Mouse (Mus musculus) thymus, postnatal 10 days (tissue): ENCODE data around the gene Aldh9a1.
A peak's percentile ranks its signal among the peaks of the same experiment; 100 is the strongest.

Source experiments
- DNase-seq, 2 experiments: peaks; one replicate each; pipeline ENCODE4 v3.0.0; 2021; ENCODE audit warnings: low spot score in 2 of 2

The Aldh9a1 gene

GRCm38 (mm10) chr1:167384156-167384555 is 34.4 kb downstream of the Aldh9a1 start:
- no peak for DNase-seq

- DNase-seq: no peak
These were observed 35.4 kb downstream of the Aldh9a1 start for GRCm38 (mm10) chr1:167385211-167385610.

- no peak for DNase-seq
These were observed 35.8 kb downstream of the Aldh9a1 start for GRCm38 (mm10) chr1:167385636-167386035.

- DNase-seq: no peak
These were observed 36.7 kb downstream of the Aldh9a1 start for GRCm38 (mm10) chr1:167386466-167386865.

- DNase-seq: no peak
These were observed 37.5 kb downstream of the Aldh9a1 start for GRCm38 (mm10) chr1:167387310-167387709.

GRCm38 (mm10) chr1:167387796-167388195 is 38.0 kb downstream of the Aldh9a1 start:
- DNase-seq: no peak

GRCm38 (mm10) chr1:167388571-167388970 is 38.8 kb downstream of the Aldh9a1 start:
- no peak for DNase-seq

- no peak for DNase-seq
These were observed 39.8 kb downstream of the Aldh9a1 start for GRCm38 (mm10) chr1:167389584-167389983.

GRCm38 (mm10) chr1:167390381-167390780 is 40.6 kb downstream of the Aldh9a1 start:
- no peak for DNase-seq

- no peak for DNase-seq
These were observed 41.5 kb downstream of the Aldh9a1 start for GRCm38 (mm10) chr1:167391241-167391640.

GRCm38 (mm10) chr1:167392031-167392640 is 42.3 kb downstream of the Aldh9a1 start:
- no peak for DNase-seq

- no peak for DNase-seq
These were observed 42.9 kb downstream of the Aldh9a1 start for GRCm38 (mm10) chr1:167392687-167393086.

- DNase-seq: no peak
These were observed 43.5 kb downstream of the Aldh9a1 start for GRCm38 (mm10) chr1:167393281-167393680.

- peak; percentile 90 to 94 for DNase-seq
These were observed 44.1 kb downstream of the Aldh9a1 start, which contains the start of gene Mgst3 for GRCm38 (mm10) chr1:167393683-167394492. Gene Mgst3 (minus strand): TSS chr1:167393841.

- no peak for DNase-seq
These were observed 55.4 kb downstream of the Aldh9a1 start for GRCm38 (mm10) chr1:167405237-167405636.

GRCm38 (mm10) chr1:167409601-167410000 is 59.8 kb downstream of the Aldh9a1 start:
- no peak for DNase-seq

- DNase-seq: no peak
These were observed 62.4 kb downstream of the Aldh9a1 start for GRCm38 (mm10) chr1:167411991-167412715.

- DNase-seq: peak; percentile 19 to 66
These were observed 65.1 kb downstream of the Aldh9a1 start for GRCm38 (mm10) chr1:167414846-167415245.
